Mouse (Mus musculus) lung, postnatal 36 days (tissue): ENCODE measurements at regions not wholly inside any gene's neighbourhood (a gene's known extent, or its start where the extent isn't known, plus 50 kb on each side); places are given as distances from the start of the nearest gene placed in this dataset.

Source experiments
- DNase-seq: peaks from one replicate; pipeline ENCODE4 v3.0.0; 2022; ENCODE audit warnings: mixed read lengths

DNA sequence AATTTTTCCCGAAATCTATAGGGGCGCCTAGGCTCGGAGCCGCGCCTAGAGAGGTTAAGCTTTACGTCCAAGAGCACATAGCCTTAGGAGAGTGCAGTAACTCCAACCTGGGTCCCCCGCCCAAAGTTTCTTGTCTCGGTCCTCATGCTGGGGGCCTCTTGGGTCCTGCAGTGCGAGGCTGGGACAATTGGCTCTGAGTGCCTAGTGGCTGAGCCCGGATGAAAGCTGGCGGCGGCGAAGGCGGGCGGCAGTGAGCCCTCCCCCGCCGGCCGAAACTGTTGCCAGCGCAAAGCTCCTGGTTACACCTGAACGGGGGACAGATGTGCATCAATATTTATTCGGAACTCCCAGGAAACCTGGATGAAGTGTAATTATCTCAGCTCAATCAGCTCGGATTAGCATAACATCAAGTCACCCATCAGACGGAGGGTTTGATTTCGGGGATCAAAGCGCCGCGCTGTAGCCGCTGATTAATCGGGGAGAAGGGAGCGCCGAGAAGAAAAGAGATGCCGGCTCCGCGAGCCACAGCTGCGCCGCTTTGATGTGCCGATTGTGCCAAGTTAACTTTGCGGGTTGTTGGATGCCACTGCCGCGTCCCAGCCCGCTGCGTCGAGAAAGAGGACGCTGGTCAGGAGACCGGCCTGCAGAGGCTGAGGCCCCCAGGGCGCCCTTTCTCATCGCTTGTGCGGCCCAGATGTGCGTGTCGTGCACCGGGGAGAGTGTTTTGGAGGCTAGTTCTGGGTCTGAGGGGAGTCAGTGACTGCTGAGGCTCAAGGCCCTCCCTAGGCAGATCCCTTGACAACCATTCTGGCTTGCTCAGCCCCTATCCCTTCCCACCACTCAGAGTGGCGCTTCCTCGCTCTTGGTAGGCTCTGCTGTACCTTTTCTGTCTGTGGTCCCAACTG, 123.7 kb upstream of the 4931429L15Rik start:
- DNase-seq: no peak

DNA sequence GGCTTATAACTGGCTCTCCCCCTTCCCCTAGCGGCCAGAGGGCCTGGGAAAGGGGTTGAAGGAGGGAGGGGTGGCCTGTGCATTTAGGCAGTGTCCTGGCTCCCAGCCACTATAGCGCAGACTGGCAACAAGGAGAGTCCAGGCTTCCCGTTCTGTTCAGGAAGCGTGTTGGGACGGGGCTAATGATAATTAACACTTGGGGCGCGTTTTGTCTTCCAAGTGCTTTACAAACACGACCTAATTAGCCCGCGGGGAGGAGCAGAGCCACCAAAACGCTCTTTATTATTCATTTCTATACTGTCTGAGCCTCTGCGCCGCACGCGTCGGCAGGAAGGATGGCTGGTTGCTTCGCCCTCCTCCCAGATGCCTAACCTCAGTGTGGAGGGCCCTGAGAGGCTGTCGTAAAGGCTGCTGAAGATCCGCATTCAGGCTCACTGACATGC, 123.0 kb upstream of the 4931429L15Rik start:
- no peak for DNase-seq

DNA sequence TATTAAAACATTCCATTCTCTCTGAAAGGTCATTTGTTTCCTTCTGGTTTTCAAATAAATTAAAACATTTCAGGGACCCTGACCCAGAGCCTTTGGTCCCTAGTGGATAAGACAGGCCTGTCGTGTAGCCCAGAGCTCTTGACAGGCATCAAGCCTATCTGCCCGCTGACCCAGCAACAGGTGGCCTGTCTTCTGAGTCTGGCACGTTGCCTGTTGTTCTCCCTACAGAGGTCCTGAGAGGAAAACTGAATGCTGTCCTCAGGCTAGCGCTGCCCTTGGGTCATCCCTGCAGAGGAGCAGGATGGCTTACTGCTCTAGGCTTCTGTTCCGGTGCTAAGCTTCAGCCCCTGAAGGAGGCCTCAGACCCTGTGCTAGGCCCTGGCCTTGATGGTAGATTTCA, 120.4 kb upstream of the 4931429L15Rik start:
- DNase-seq: no peak

DNA sequence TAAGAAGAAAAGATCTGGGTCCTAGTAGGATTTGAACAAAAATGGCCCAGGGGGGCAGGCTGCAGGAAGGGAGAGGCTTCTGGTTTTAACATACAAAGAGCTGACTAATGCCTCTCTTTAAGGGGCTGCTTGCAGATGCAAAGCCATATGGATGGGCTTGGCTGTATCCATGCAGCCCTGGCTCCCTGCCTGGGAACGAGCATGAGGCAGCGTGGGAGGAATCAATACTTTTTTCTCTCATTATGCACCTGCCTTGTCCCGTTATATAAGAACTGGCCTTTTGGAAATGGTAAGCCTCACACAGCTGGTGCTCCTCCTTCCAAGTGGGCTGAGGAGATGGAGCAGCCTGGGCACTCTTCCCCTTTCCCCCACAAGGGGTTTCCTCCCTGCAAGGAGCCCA, 114.9 kb upstream of the 4931429L15Rik start:
- no peak for DNase-seq

DNA sequence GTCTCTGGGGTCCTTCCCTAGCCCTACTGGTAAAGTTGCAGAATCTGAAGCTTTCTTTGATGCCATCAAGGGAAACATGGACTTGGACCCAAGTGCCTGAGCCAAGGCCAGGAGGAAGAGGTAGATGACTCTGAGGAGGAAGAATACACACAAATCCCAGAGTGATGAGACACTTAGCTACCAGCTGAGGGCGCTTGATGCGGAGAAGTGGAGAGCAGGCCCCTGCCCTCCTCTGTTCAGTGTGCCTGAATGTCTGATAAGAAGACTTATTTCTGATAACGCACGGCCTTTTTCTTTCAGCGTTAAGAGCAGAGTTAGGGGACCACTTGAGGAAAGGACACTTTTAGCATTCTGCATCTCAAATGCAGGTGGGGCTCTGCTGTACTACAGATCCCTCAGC, 113.9 kb upstream of the 4931429L15Rik start:
- DNase-seq: no peak

DNA sequence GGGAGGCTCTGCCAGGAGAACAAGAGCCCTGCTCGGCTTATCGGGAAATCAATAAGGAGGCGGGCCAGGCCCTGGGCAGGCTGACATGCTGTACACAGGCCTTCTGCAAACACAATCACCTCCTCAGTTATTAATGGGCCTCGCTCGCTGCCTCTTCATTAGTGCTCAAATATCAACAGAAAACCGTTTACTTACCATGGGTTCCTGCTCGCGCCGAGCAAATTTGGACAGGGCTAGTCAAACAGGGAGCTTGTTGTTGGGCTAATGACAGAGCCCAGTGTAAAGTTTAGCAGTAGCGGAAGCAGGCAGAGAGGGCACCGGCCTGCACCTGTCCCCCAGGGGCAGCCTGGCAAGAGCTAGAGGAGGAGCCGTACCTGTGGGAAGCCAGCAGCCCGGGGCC, 111.3 kb upstream of the 4931429L15Rik start:
- DNase-seq: no peak

DNA sequence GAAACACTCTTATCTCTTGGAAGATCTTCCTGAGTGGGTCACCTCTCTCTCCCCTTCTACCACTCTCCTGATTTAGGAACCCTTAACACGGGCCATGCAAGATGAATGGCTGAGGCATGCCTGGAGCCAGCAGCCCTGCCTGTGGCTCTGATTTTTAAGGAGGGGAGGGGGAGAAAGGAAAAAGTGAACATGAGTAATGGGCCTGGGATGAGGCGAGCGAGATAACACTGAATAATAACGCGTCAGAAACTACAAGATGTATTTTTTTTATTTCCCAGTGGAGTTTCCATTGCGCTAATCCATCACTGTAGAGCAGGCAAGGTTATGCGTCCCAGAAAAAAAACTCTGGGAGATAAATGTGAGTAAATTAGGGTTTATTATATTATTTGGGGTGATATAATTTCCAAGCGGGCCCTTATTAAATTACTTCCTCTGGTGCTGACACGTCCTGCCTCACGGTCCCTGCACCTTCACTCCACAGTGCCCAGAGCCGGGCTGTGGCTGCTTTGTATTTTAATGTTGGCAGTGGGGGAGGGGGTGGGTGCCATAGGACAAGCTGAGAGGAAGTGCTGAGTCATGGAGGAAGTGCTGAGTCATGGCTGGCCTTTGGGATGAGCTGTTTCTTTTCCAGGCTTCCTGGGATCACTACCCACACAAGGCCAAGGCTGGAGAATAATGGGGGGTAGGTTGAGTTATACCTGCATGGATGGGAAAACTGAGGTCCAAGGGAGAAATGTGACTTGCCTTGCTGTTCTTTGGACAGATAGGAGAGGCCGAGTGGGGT, 103.6 kb upstream of the 4931429L15Rik start:
- no peak for DNase-seq

DNA sequence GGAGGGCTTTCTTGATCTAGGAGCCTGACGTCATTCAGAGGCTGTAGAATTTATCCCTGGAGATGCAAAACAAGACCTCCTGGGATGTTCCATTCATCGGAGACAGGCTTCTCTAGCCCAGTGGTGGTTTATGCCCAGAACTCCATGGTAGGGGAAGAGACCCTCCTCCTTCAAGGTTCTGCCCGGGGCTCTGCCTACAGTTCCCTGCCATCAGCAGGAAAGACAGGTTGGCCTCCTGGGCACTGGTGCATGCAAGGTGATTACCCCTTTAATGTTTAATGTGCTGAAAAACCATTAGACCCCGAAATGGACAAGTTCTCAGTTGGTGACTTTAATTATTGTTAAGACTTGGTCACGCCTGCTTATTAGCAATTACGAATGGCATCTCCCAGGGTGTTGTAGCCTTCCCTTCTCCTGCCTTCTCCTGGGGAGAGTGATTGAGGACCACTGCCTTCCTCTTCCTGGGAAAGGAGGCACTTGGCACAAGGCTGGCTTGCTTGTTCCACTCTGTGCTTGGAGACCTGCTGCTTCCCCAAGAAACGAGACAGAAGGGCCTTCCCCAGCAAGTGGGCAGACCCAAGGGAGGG, 102.0 kb upstream of the 4931429L15Rik start:
- DNase-seq: no peak

DNA sequence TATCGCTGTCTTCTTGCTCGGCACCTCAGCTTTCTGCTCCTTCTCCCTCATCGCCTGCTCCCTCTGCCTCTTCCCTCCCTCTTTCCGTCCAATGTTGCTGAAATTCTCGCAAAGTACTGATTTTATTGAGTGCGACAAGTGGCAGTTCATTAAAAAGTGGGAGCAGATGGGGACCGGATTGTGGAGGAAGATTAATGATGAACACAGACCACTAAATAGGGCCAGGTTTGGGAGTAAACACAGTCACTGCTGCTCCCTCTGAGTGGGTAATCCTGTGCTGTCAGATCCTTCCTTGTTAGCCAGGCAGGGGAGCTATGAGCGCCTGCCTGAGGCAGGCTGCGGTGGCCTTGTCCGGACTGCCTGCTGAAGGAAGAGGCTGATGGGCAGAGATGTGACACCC, 91.9 kb upstream of the 4931429L15Rik start:
- DNase-seq: no peak

DNA sequence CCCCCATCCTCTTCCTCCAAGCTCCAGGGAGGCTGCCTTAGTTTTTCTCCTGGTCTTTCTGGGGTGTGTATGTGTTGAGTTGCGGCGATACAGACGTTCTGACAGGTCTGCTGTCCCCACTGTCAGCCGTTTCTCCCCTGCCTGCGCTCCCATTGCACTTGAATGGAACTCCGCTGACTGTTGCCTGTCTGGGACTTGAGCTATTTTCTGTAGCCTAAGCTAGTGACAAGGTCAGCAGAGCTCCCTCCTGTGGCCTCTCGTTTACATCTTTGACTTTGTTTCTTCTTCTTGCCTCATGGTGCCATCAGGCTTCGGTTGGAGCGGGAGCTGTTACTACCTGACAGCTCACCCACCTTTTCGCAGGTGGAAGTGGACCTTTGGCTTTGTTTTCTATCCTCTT, 89.0 kb upstream of the 4931429L15Rik start:
- DNase-seq: no peak

DNA sequence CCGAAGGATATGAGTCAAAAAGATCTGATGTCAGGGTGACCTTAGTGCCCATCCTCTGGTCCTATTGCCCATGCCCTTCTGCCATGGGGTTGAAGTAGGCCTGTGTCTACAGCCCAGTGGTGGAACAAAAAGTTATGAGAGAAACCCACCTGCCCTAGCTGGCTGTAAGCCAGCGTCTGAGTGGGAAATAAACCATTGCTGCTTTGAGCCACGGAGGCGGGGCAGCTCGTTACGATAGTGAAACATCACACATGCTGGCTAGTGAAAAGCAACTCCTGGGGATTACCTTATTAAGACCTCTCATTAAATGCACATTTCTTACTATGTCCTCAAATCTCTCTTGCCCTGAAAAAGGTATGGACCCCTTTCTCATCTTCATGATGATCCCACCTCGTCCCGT, 86.8 kb upstream of the 4931429L15Rik start:
- DNase-seq: no peak

DNA sequence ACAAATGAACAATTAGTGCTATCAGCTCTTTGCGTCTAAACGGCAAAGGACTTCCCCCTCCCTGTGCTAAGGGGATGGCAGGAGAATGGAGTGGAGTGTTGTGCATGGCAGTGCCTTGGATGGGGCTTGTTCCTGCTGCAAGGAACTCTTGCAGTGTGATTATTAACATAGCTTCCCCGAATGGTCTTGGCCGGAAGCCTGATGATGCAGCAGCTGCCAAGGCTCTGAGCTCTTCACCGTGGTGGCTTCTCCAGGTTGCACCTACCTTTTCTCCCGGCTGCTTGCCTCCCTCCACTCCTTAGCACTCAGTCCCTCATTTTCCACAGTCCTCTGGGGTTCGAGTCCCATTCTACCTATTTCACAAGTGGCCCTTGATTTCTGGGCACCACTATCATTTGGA, 76.8 kb upstream of the 4931429L15Rik start:
- DNase-seq: no peak

DNA sequence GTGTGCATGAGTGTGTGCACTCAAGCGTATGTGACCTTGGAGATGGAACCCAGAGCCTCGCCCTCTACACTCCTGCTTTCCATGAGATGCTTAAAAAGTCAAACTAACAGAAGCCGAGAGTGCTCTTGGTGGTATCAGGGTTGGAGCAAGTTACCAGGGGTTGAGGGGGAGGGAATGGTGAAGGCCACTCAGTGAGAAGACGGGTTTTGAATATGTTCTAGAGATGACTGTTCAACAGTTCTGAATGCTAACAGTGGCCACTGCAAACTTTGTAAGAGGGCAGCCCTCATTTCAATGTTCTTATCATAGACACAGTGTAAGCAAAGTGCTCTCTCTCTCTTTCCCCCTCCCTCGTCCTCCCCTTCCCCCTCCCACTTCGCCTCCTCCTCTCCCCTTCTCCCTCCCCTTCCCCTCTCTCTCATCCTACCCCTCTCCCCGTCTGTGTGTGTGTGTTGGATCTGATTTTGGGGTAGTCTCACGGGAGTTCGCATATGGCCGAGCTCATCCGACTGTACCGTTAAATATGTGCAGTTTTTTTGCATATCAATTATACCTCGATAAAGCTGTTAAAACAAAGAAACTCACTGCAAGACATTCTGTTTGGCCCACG, 75.5 kb upstream of the 4931429L15Rik start:
- no peak for DNase-seq

DNA sequence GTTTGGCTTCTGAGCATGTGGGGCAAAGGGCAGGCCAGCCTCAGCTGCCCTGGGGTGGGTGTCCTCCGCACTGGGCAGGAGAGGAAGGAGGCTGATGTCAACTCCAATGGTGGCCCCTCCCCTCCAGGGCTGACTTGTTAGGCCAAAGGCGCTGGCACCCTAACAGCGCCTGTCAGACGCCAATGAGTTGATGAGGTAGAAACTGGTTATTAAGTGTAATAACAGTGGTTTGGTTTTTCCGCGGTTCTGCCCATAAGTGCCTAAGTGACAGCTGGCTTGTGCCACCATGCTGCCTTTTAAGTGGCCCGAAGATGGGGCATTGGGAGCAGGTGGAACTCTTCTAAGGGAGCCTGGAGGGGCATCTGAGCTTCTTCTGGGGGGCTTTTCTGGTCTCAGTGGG, 74.5 kb upstream of the 4931429L15Rik start:
- DNase-seq: no peak

DNA sequence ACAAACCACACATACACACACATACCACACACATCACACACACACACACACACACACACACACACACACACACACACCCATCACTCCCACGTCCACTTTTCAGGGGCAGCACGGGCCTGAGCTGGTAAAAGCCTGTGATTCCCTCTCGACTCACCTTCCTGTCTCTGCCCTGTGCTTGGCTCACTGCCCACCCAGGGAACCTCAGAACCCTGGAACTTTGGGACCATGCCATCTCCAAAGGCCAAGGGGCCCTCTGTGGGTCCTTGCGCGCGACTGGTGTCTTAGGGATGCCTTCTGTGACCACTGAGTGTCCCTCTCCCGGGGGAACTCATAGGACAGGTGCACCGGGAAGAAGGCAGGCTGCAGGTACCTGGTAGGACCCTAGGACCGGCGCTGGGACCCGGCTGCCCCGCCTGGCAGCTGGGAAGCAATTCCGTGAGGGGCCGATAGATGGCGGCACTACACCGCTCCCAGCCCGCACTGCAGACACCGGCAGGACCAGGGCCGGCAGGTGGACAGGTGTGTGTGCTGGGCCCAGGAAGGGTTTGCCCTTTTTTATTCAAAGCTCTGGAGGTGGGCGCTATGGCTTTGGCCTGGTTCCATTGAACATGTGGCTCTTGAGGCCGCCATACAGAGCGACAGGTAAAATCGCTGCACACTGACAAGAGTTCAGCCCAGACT, 73.0 kb upstream of the 4931429L15Rik start:
- peak; percentile 42 for DNase-seq

DNA sequence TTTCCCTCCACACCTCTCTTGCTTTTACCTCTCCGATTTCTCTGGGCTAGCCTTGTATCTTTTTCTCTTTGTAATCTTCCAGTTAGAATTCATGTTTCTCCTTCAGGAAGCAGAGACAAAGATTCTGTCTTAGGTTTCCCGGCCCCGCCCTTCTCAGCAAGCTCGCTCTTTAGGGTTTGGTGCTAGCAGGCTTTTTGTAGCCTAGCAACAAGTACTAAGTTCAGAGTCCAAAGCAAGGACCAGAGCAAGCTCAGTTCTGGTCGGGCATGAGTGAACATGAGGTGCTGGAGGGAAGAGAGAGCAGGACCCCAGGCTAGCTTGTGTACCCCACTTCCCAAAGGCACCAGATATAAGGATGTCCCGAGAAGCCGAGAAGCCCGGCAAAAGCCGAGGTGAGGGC, 70.0 kb upstream of the 4931429L15Rik start:
- DNase-seq: no peak

DNA sequence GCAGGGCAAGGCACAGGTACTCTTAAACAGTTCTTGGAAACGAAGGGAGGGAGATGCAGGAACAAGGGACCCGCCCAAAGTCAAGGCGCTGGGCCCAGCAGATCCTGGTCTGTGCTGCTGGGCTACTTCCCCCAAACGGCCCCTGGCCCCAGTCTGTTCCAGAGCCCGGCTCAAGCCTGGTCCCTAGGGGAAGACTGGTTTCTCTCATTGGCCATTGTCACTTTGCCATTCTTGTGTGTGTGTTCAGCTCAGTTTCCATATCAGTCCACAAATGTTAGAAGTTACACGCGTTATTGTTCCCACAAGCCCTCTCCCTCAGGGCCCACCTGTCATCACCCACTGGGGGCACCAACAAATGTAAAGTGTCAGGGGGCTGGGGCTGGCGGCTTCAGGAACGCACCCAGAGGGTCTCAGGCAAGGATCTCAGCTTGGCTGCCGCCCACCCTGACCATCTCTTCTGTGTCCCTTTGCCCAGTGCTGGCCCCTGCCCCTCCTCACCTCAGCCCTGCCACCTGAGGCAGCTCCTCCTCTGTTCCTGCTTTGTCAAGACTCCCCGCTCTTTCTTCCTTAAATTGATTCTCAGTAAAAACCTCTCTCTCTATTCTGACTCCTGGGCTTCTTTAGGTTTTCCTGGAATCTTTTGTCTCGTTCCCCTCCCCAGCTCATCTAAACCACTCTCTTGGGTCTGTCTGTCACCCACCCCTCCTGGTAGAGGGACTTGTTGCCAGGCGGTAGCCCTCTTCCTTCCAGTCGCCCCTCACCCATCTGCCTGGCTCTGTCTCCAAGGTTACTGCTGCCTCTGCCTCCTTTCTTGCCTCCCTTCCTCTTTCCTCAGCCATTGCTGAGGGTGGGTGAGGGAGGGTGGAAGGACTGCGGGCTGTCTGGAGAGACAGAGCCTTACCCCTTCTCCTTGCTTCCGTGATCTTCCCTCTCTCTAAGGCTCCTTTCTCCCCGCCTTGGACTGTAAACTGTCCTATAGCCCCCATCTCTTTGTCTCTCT, 69.2 kb upstream of the 4931429L15Rik start:
- DNase-seq: no peak

DNA sequence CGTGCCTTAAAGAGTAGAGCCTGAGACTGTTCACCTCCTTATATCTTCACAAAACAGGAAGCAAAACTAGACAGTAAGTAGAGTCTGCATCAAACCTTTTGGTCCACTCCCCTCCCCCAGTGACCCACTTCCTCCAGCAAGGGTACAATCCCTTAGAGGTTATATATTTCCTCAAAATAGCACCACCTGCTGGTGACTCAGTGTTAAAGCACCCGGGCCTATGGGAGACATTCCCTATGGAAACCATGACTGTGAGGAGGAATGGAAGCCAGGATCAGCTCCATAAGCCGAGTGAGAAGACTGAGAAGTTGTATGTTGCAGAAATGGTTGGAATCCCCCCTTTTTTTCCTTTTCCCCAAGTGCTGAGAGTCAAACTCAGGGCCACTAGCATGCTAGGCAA, 66.5 kb upstream of the 4931429L15Rik start:
- DNase-seq: no peak

DNA sequence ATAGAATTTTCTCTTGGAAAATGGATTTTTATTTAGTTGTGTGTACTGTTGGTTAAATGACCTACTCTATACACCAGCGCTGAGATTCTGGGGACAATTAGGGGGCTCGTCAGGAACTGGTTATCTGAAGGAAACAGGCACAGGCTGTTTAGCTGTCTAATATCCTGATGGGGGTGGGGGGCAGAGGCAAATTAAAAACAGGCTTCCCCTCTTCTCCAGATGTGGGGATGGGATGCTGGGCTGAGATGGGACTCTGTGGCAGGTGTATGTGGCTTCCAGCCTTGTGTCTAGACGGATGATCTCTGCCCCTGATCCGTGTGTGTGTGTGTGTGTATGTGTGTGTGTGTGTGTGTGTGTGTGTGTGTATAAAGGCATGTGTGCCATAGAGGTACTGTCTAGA, 61.6 kb upstream of the 4931429L15Rik start:
- DNase-seq: no peak

DNA sequence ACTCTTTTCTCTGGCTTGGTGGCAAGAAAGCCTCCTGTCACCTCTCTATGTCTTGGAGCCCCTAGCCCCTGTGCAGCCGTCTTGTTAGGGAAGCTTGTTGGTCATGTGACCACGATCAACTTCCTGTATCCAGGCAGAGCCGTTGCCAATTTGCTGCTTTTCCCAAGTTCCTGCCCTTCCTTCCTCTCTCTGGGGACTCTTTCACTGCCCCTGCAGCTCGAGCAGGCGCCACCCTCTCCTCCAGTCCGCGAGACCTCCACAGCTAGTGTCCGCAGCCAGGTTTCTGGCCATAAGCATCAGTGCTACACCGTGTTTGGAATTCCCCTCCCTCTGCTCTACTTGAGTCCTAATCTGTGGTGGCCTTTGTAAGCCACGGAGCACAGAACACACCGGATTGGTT, 59.7 kb upstream of the 4931429L15Rik start:
- DNase-seq: peak; percentile 30

DNA sequence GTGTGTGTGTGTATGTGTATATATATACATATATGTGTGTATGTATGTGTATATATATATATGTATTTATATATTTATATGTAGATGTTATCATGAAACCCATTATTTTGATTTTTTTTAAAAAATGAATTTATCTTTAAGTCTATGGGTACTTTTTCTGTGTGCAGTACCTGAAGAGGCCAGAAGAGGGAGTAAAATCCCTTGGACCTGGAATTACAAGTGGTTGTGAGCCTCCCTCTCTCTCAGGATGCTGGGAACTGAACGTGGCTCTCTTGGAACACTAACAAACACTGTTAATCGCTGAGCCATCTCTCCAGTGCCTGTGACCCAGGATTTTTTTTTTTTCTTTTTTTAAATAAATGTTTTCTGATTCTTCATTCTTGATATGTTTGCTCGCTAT, 58.6 kb upstream of the 4931429L15Rik start:
- DNase-seq: no peak
